Mouse (Mus musculus) midbrain, postnatal 0 days (tissue): Measurements from ENCODE around the gene Rnase12. TPM values are rescaled to one million over a fixed set of nuclear protein-coding genes. Genes with fewer than 3 reads are reported as not detected.
A peak's percentile ranks its signal among the peaks of the same experiment; 100 is the strongest.
"Not testable (repeated sequence)": the region's sequence is repeated elsewhere in the genome, so short reads cannot be mapped to it uniquely, and the experiment has no call there.

Experiments
- ATAC-seq: fragments of 200-750 bp; cut with Nextera tagmentation; 2 replicates; pipeline ENCODE4 v1.8.0; 2017; ENCODE audit warnings: moderate number of reproducible peaks, mild to moderate bottlenecking, moderate TSS enrichment, moderate library complexity; ENCODE audit not compliant: low FRiP score
- DNase-seq: peaks from one replicate; pipeline ENCODE4 v3.0.0-alpha.2; 2015; ENCODE audit warnings: low spot score
- H3K27ac ChIP-seq: fragments of 300-500 bp; sonication (generic); 2 replicates; pipeline ENCODE4 v1.5.1; 2014; ENCODE audit warnings: low read depth, mild to moderate bottlenecking, low read length, mixed read lengths
- H3K27me3 ChIP-seq: fragments of 300-500 bp; sonication (generic); 2 replicates; pipeline ENCODE4 v1.6.1; 2014; ENCODE audit warnings: low read length, control low read depth, mixed read lengths; ENCODE audit not compliant: insufficient read depth
- H3K36me3 ChIP-seq: fragments of 300-500 bp; sonication (generic); 2 replicates; pipeline ENCODE4 v1.6.1; 2014; ENCODE audit warnings: low read length, control low read depth, mixed read lengths; ENCODE audit not compliant: insufficient read depth
- H3K4me1 ChIP-seq: fragments of 300-500 bp; sonication (generic); 2 replicates; pipeline ENCODE4 v1.6.1; 2014; ENCODE audit warnings: mild to moderate bottlenecking, control low read depth, antibody characterized with exemption, low read length, mixed read lengths; ENCODE audit not compliant: insufficient read depth
- H3K4me2 ChIP-seq: fragments of 300-500 bp; sonication (generic); 2 replicates; pipeline ENCODE4 v1.6.1; 2014; ENCODE audit warnings: low read depth, mild to moderate bottlenecking, low read length, mixed read lengths; ENCODE audit not compliant: poor library complexity, severe bottlenecking
- H3K4me3 ChIP-seq: fragments of 300-500 bp; sonication (generic); 2 replicates; pipeline ENCODE4 v1.5.1; 2014; ENCODE audit warnings: low read depth, mild to moderate bottlenecking, low read length, moderate library complexity
- H3K9ac ChIP-seq: fragments of 300-500 bp; sonication (generic); replicated peaks from 2 replicates; pipeline ENCODE4 v1.6.1; 2014; ENCODE audit warnings: mild to moderate bottlenecking, low read length, moderate library complexity, mixed read lengths; ENCODE audit not compliant: poor library complexity, severe bottlenecking
- H3K9me3 ChIP-seq: fragments of 300-500 bp; sonication (generic); 2 replicates; pipeline ENCODE4 v1.6.1; 2016; ENCODE audit warnings: low read length, control low read depth
- CTCF ChIP-seq: IDR thresholded peaks from 2 replicates; pipeline ENCODE4 v1.5.1; 2016; ENCODE audit warnings: antibody characterized with exemption, mild to moderate bottlenecking
- WGBS: fragments of 180-500 bp; shearing (Covaris S2); extraction: QIAGEN DNeasy Blood & Tissue Kit; methylation state at CpG from one replicate; pipeline ENCODE4 v1.1.7; 2014; 5-methylcytosine and 5-hydroxymethylcytosine counted together
- polyA plus RNA-seq: library from polyadenylated mRNA; unstranded; fragments of >200 nt; fragmentation: Nextera tagmentation; extraction: Ambion mirVana; gene quantifications from 2 replicates; pipeline ENCODE4 v1.2.1, GENCODE M21; 2015
- total RNA-seq: library from RNA; depleted of rRNA; stranded (reverse); fragments of >200 nt; gene quantifications from 2 replicates; pipeline ENCODE4 v1.2.3, GENCODE M21; 2014; rRNA removed

Rnase12 gene
- total and polyA plus RNA-seq, 2 experiments from 2014 or later, result not detected

DNA sequence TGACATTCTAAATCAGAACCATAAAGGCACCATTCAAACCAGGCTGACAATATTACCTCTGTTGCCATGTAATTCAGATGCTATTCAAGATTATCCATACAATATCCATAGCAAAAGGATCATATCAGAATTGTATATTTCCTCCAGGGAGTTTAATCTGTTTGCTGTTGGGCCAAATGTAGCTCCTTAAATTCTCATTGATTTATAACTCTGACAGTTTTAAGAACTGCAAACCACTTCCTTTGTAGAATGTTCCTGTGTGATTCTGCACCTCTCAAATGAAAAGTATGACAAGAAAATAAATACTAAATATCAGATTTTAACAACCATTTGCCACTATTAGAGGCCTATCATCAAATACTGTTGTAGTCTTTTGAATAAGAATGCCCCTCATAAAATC, 41.7 kb downstream of the Rnase12 start:
- DNase-seq, result no peak
- no peak overlapping the region for H3K4me2 ChIP-seq
- no peaks in the 10 kb centered on the region for H3K9me3 ChIP-seq
- ATAC-seq, result no peak
- H3K27me3 ChIP-seq, result no peaks in the 10 kb centered on the region
- H3K4me3 ChIP-seq, result no peak overlapping the region
- no peaks in the 10 kb centered on the region for H3K36me3 ChIP-seq
- H3K9ac ChIP-seq, result no peak overlapping the region
- H3K4me1 ChIP-seq, result no peaks in the 10 kb centered on the region
- TF ChIP-seq CTCF, result no peak
- no peak overlapping the region for H3K27ac ChIP-seq

DNA sequence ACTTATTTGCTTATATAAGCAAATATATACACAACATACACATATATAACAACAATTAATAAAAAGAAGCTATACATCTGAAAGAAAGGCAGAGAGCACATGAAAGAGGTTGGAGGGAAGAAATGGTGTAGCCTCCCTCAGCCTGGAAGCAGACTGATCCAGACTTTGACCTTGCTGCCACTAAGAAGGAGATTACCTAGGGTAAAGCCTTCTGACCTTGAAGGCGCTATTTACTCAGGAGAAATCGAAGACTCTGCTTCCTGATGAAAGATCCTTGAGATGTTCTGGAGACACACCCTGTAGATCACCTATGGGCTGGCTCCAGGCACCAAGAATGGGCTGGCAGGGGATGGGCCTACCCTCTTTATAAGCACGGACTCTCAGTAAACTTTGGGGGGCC, 42.7 kb downstream of the Rnase12 start:
- not testable (repeated sequence) for H3K27ac ChIP-seq, H3K27me3 ChIP-seq, H3K4me3 ChIP-seq, H3K9ac ChIP-seq, H3K4me1 ChIP-seq, H3K36me3 ChIP-seq, H3K9me3 ChIP-seq, ATAC-seq, H3K4me2 ChIP-seq, DNase-seq
- 93% methylated on average over 3 of the region's 3 CpGs for WGBS

DNA sequence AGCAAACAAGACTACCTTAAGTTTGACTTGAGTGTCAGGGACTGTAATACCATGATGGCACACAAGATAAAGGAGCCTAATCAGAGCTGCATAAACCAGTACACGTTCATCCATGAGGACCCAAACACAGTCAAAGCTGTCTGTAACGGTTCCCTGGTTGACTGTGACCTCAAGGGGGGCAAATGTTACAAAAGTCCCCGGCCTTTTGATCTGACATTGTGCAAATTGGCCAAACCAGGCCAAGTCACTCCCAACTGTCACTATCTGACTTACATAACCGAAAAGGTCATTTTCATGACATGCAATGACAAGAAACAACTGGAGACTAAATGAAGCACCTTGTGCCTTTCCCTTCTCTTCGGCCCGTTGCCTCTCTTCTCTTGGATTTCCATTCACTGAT, 47.9 kb downstream of the Rnase12 start:
- H3K9me3 ChIP-seq, result no peaks in the 10 kb centered on the region
- no peaks in the 10 kb centered on the region for H3K36me3 ChIP-seq
- no peaks in the 10 kb centered on the region for H3K27me3 ChIP-seq
- no peak for ATAC-seq
- H3K27ac ChIP-seq, result no peak overlapping the region
- no peak overlapping the region for H3K4me2 ChIP-seq
- H3K4me3 ChIP-seq, result no peak overlapping the region
- H3K4me1 ChIP-seq, result no peaks in the 10 kb centered on the region
- H3K9ac ChIP-seq, result no peak overlapping the region
- no peak for DNase-seq
- no peak for TF ChIP-seq CTCF
- 91% methylated on average over 6 of the region's 6 CpGs for WGBS

GRCm38 (mm10) chr14:51008781-51009180, 48.7 kb downstream of the Rnase12 start:
- H3K4me1 ChIP-seq, result no peaks in the 10 kb centered on the region
- no peak overlapping the region for H3K4me3 ChIP-seq
- no peak overlapping the region for H3K27ac ChIP-seq
- no peaks in the 10 kb centered on the region for H3K36me3 ChIP-seq
- 83% methylated on average over 4 of the region's 4 CpGs for WGBS
- H3K9ac ChIP-seq, result no peak overlapping the region
- TF ChIP-seq CTCF, result no peak
- no peaks in the 10 kb centered on the region for H3K27me3 ChIP-seq
- H3K9me3 ChIP-seq, result no peaks in the 10 kb centered on the region
- no peak for ATAC-seq
- no peak overlapping the region for H3K4me2 ChIP-seq
- no peak for DNase-seq

DNA sequence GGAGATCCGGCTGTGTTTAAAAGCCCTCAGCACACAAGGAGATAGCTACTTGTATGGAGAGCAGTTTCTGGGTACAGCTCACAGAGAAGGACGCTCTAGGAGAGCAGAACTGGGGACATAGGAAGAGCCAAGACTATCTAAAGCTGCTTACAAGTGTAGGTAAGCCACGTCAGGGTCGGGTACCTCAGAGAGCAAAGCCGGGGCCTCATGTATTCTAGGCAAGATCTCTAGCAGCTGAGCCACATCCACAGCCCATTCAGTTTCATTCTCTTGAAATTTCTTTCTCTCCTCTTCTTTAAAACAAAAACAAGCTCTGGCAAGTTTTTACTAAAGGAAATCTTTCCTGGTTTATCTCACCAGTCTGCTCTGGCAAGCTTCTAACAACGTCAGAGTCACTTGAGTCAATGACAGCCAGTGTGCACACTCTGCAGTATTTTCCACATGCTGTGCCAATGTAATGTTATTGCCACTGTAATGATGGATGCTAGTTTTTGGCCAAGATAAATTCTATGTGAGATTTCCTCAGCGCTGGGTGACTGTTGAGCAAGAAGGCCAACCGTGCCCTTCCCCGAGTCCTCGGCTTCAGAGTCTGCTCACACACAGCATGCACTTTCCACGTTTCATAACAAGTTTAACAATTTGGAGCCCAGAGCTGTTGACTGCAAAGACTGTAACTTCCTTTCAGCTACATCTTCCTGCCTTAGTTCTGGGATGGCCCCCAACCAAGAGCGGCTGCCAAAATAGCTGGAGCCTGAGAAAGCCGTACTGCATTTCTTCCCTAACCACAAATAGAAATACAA, 49.3 kb downstream of the Rnase12 start:
- Histone ChIP-seq H3K27me3 (no peaks in the 10 kb centered on the region), H3K4me3 (no peak overlapping the region), H3K27ac (no peak overlapping the region), H3K9ac (no peak overlapping the region), H3K36me3 (no peaks in the 10 kb centered on the region), H3K4me1 (no peaks in the 10 kb centered on the region), H3K4me2 (no peak overlapping the region), H3K9me3 (no peaks in the 10 kb centered on the region)
- no peak for TF ChIP-seq CTCF
- ATAC-seq (no peak), DNase-seq (peak; percentile 14)
- WGBS, result 79% methylated on average over 13 of the region's 13 CpGs

GRCm38 (mm10) chr14:51007152-51007801, 50.2 kb downstream of the Rnase12 start, which contains the start of gene Rnase10:
Rnase10 (plus strand) TSS chr14:51007751.
- TF ChIP-seq CTCF, result no peak
- WGBS, result 92% methylated on average over 8 of the region's 8 CpGs
- H3K36me3 ChIP-seq, result no peaks in the 10 kb centered on the region
- ATAC-seq, result no peak
- H3K4me3 ChIP-seq, result no peak within 1 kb of the TSS
- H3K4me2 ChIP-seq, result no peak within 1 kb of the TSS
- H3K4me1 ChIP-seq, result no peaks in the 10 kb centered on the region
- H3K27ac ChIP-seq, result no peak within 1 kb of the TSS
- no peak within 1 kb of the TSS for H3K9ac ChIP-seq
- no peaks in the 10 kb centered on the region for H3K9me3 ChIP-seq
- DNase-seq, result no peak
- no peaks in the 10 kb centered on the region for H3K27me3 ChIP-seq

Other genes starting within 250 kb of the Rnase12 start
- not detected in 2 replicates for gene Ccnb1ip1, start 249.9 kb downstream of the Rnase12 start, total RNA-seq
- not detected in 2 replicates for gene Ccnb1ip1, start 249.9 kb downstream of the Rnase12 start, polyA plus RNA-seq
- 16.3 and 23.5 TPM in 2 replicates for gene Parp2, start 249.8 kb downstream of the Rnase12 start, total RNA-seq
- gene Parp2, start 249.8 kb downstream of the Rnase12 start, polyA plus RNA-seq, result 30.7 and 32.7 TPM in 2 replicates
- gene Tep1, start 187.1 kb downstream of the Rnase12 start, total RNA-seq, result 4.9 and 7.2 TPM in 2 replicates
- gene Tep1, start 187.1 kb downstream of the Rnase12 start, polyA plus RNA-seq, result 1.9 and 2.2 TPM in 2 replicates
- 3.8 and 5.0 TPM in 2 replicates for gene Klhl33, start 160.2 kb downstream of the Rnase12 start, total RNA-seq
- 2.4 and 2.9 TPM in 2 replicates for gene Klhl33, start 160.2 kb downstream of the Rnase12 start, polyA plus RNA-seq
- gene Osgep, start 132.8 kb downstream of the Rnase12 start, total RNA-seq, result 43.7 and 83.3 TPM in 2 replicates
- gene Osgep, start 132.8 kb downstream of the Rnase12 start, polyA plus RNA-seq, result 64.9 and 70.4 TPM in 2 replicates
- 79.9 and 84.1 TPM in 2 replicates for gene Apex1, start 132.7 kb downstream of the Rnase12 start, total RNA-seq
- 150 and 162 TPM in 2 replicates for gene Apex1, start 132.7 kb downstream of the Rnase12 start, polyA plus RNA-seq
- 65.4 and 105 TPM in 2 replicates for gene Pip4p1, start 126.8 kb downstream of the Rnase12 start, total RNA-seq
- gene Pip4p1, start 126.8 kb downstream of the Rnase12 start, polyA plus RNA-seq, result 98.4 and 99.4 TPM in 2 replicates
- 18.8 and 35.9 TPM in 2 replicates for gene Pnp, start 126.6 kb downstream of the Rnase12 start, total RNA-seq
- 12.5 and 14.4 TPM in 2 replicates for gene Pnp, start 126.6 kb downstream of the Rnase12 start, polyA plus RNA-seq
- 0.82 and 8.3 TPM in 2 replicates for gene Gm49342, start 113.1 kb downstream of the Rnase12 start, total RNA-seq
- 0.70 and 0.75 TPM in 2 replicates for gene Gm49342, start 113.1 kb downstream of the Rnase12 start, polyA plus RNA-seq
- gene Pnp2, start 101.7 kb downstream of the Rnase12 start, total RNA-seq, result 1.1 and 1.4 TPM in 2 replicates
- 1.4 and 1.8 TPM in 2 replicates for gene Pnp2, start 101.7 kb downstream of the Rnase12 start, polyA plus RNA-seq
- not detected in 2 replicates for gene Rnase10, start 49.9 kb downstream of the Rnase12 start, total RNA-seq
- gene Rnase10, start 49.9 kb downstream of the Rnase12 start, polyA plus RNA-seq, result 0.13 TPM in 1 of 2 replicates, not detected in the other
- gene Rnase9, start 15.8 kb downstream of the Rnase12 start, total RNA-seq, result not detected in 2 replicates
- not detected in 2 replicates for gene Rnase9, start 15.8 kb downstream of the Rnase12 start, polyA plus RNA-seq
- not detected in 2 replicates for gene Rnase11, start 7.5 kb downstream of the Rnase12 start, total RNA-seq
- not detected in 2 replicates for gene Rnase11, start 7.5 kb downstream of the Rnase12 start, polyA plus RNA-seq
- 0.66 TPM in 1 of 2 replicates, not detected in the other for gene Olfr750, start 16.8 kb upstream of the Rnase12 start, total RNA-seq
- gene Olfr750, start 16.8 kb upstream of the Rnase12 start, polyA plus RNA-seq, result 0.02 and 0.07 TPM in 2 replicates
- gene Rnase4, start 33.4 kb upstream of the Rnase12 start, total RNA-seq, result 27.2 and 29.3 TPM in 2 replicates
- 14.9 and 15.1 TPM in 2 replicates for gene Rnase4, start 33.4 kb upstream of the Rnase12 start, polyA plus RNA-seq
- gene Ang, start 33.5 kb upstream of the Rnase12 start, total RNA-seq, result 2.1 and 3.2 TPM in 2 replicates
- gene Ang, start 33.5 kb upstream of the Rnase12 start, polyA plus RNA-seq, result 2.3 and 3.3 TPM in 2 replicates
- not detected in 2 replicates for gene Eddm3b, start 56.8 kb upstream of the Rnase12 start, total RNA-seq
- 0.11 TPM in 1 of 2 replicates, not detected in the other for gene Eddm3b, start 56.8 kb upstream of the Rnase12 start, polyA plus RNA-seq
- gene Rnase6, start 66.2 kb upstream of the Rnase12 start, total RNA-seq, result 1.3 and 2.5 TPM in 2 replicates
- gene Rnase6, start 66.2 kb upstream of the Rnase12 start, polyA plus RNA-seq, result 1.9 and 2.5 TPM in 2 replicates
- 1.0 TPM in 1 of 2 replicates, not detected in the other for gene Rnase1, start 89.1 kb upstream of the Rnase12 start, total RNA-seq
- 0.34 and 0.78 TPM in 2 replicates for gene Rnase1, start 89.1 kb upstream of the Rnase12 start, polyA plus RNA-seq
- not detected in 2 replicates for gene Rnase2b, start 104.6 kb upstream of the Rnase12 start, total RNA-seq
- gene Rnase2b, start 104.6 kb upstream of the Rnase12 start, polyA plus RNA-seq, result not detected in 2 replicates
- not detected in 2 replicates for gene Ang2, start 141.5 kb upstream of the Rnase12 start, total RNA-seq
- gene Ang2, start 141.5 kb upstream of the Rnase12 start, polyA plus RNA-seq, result not detected in 2 replicates
- gene Ear14, start 145.7 kb upstream of the Rnase12 start, total RNA-seq, result not detected in 2 replicates
- gene Ear14, start 145.7 kb upstream of the Rnase12 start, polyA plus RNA-seq, result not detected in 2 replicates
- gene Rnase2a, start 198.5 kb upstream of the Rnase12 start, total RNA-seq, result not detected in 2 replicates
- not detected in 2 replicates for gene Rnase2a, start 198.5 kb upstream of the Rnase12 start, polyA plus RNA-seq